Mouse (Mus musculus): ENCODE results near the gene Rerg. TPM values are rescaled to one million over a fixed set of nuclear protein-coding genes. Genes with fewer than 3 reads are reported as not detected.

Rerg gene
- polyA plus RNA-seq, 1 experiment from 2014 or later: 15.5 TPM

GRCm38 (mm10) chr6:137161491-137162088 is 8.7 kb downstream of the Rerg start:
- Histone ChIP-seq H3K9me3 (replicated peaks) (no peaks in the 10 kb centered on the region), H3K27ac (no peak overlapping the region), H3K9ac (no peak overlapping the region), H3K36me3 (no peaks in the 10 kb centered on the region), H3K4me2 (no peak overlapping the region), H3K27me3 (no peaks in the 10 kb centered on the region), H3K4me1 (peaks cover 14% of the 10 kb centered on the region; the same call in 1 of the 2 replicates), H3K4me3 (replicated peaks) (no peak overlapping the region)
- ATAC-seq (replicated peaks; ENCODE audit: low FRiP score): no peak
- 63% methylated on average over 11 of the region's 11 CpGs for WGBS

DNA sequence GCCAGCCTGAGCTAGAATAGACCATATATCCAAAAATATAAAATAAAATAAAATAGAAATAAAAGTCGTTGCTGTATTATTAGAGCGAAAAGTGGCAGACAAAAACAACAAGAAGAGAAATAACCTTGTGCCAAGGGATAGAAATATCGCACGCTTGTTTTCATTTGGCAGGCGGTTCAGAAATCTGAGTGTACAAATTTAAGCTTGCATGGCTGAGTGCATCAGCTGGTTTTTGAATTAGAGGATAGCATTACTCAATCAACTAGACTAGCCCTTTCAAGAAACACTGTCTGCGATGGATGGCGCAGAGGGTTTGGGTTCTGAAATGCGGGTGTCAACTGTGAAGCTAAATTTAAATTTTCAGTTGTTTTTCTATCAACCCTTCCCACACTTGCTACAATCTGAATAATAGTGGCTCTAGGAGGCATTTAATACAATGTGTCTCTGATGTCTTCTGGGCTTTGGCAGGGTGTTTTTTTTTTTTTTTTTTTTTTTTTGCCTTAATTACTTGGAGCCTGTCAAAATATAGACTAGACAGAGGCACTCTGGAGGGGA is 10.8 kb downstream of the Rerg start:
- Histone ChIP-seq H3K27ac (no peak overlapping the region), H3K9me3 (replicated peaks) (no peaks in the 10 kb centered on the region), H3K4me2 (no peak overlapping the region), H3K9ac (no peak overlapping the region), H3K36me3 (no peaks in the 10 kb centered on the region), H3K4me1 (peaks cover 9% of the 10 kb centered on the region), H3K27me3 (no peaks in the 10 kb centered on the region), H3K4me3 (replicated peaks) (no peak overlapping the region)
- no peak for ATAC-seq (replicated peaks; ENCODE audit: low FRiP score)
- WGBS: 69% methylated on average over 8 of the region's 8 CpGs

- 74% methylated on average over 11 of the region's 11 CpGs for WGBS
- Histone ChIP-seq H3K4me2 (no peak overlapping the region), H3K27ac (no peak overlapping the region), H3K9ac (no peak overlapping the region), H3K9me3 (replicated peaks) (no peaks in the 10 kb centered on the region), H3K36me3 (no peaks in the 10 kb centered on the region), H3K4me1 (peaks cover 6% of the 10 kb centered on the region), H3K27me3 (no peaks in the 10 kb centered on the region), H3K4me3 (replicated peaks) (no peak overlapping the region)
- ATAC-seq (replicated peaks; ENCODE audit: low FRiP score): no peak
Measured at GRCm38 (mm10) chr6:137156437-137157219, 13.7 kb downstream of the Rerg start.

GRCm38 (mm10) chr6:137155196-137156137 is 14.8 kb downstream of the Rerg start:
- peaks cover 8% of the 10 kb centered on the region; the same call in 1 of the 2 replicates for H3K4me1 ChIP-seq
- no peak overlapping the region for H3K27ac ChIP-seq
- no peak overlapping the region for H3K9ac ChIP-seq
- H3K36me3 ChIP-seq: no peaks in the 10 kb centered on the region; the same call in 1 of the 2 replicates
- 72% methylated on average over 26 of the region's 26 CpGs for WGBS
- no peaks in the 10 kb centered on the region for H3K27me3 ChIP-seq
- no peak overlapping the region for H3K4me2 ChIP-seq
- H3K4me3 ChIP-seq (replicated peaks): no peak overlapping the region
- ATAC-seq (replicated peaks; ENCODE audit: low FRiP score): no peak
- H3K9me3 ChIP-seq (replicated peaks): no peaks in the 10 kb centered on the region

DNA sequence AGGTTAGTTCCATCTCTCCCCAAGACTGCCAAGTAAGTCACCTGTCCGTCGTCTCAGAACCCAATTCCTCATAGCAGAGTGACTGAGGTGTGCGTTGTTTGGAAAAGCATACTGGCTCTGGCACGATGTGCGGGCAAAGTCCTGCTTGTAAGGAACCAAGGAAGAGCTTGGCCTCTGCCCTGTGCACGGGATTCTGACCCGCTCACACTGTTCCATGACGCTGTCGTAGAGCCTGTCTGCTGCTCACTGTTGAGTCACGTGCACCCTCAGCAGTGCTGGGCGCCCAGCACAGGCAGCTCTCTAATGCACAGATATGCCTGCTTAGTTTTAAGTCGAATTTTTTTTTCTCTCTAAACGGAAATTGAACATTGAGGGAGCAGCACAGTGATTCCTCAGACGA is 17.3 kb downstream of the Rerg start:
- H3K27me3 ChIP-seq: no peaks in the 10 kb centered on the region
- H3K4me1 ChIP-seq: peaks cover 8% of the 10 kb centered on the region; the same call in 1 of the 2 replicates
- H3K27ac ChIP-seq: no peak overlapping the region
- H3K9me3 ChIP-seq (replicated peaks): no peaks in the 10 kb centered on the region
- no peak overlapping the region for H3K9ac ChIP-seq
- H3K4me2 ChIP-seq: no peak overlapping the region
- ATAC-seq (replicated peaks; ENCODE audit: low FRiP score): no peak
- WGBS: 90% methylated on average over 14 of the region's 14 CpGs
- H3K4me3 ChIP-seq (replicated peaks): no peak overlapping the region
- no peaks in the 10 kb centered on the region; the same call in 1 of the 2 replicates for H3K36me3 ChIP-seq

DNA sequence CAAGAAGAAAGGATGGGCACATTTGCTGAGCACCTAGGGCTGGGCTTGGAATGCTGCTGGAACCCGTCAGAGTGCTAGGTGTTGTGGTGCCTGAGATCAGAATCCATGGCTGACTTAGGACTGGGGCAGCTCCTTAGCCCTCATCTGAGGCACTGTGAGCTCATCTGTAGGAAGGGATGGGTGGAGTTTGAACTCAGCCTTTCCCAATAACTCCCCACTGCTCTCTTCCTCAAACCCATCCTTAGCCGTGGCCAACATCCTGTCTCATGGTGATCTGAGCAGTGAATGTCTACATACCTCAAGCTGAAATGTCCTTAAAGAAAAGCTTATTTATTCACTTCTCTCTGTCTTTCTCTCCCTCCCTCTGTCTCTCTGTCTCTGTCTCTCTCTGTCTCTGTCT is 19.3 kb downstream of the Rerg start:
- Histone ChIP-seq H3K27me3 (no peaks in the 10 kb centered on the region), H3K4me3 (replicated peaks) (no peak overlapping the region), H3K9me3 (replicated peaks) (no peaks in the 10 kb centered on the region), H3K27ac (no peak overlapping the region), H3K36me3 (no peaks in the 10 kb centered on the region; the same call in 1 of the 2 replicates), H3K4me1 (peaks cover 5% of the 10 kb centered on the region; the same call in 1 of the 2 replicates), H3K4me2 (no peak overlapping the region), H3K9ac (no peak overlapping the region)
- WGBS: 86% methylated on average over 2 of the region's 2 CpGs
- ATAC-seq (replicated peaks; ENCODE audit: low FRiP score): no peak

DNA sequence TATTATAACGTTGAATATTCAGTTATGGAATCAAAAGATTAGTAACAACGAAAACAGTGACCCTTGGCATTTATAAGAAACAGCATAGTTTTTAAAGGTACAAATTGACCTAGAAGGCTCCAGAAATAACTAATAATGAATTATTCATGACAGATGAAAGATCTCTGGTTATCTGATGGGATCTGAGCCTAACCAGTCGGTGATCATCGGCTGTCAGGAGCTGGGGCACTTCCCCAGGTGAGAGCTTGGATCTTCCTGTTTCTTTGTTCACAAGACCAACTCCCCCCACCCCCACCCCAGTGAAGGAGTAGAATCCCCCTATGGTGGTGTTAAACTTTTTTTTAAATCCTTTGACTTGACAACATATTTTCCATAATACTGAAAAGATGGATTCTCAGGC is 20.5 kb downstream of the Rerg start:
- H3K4me3 ChIP-seq (replicated peaks): no peak overlapping the region
- 67% methylated on average over 4 of the region's 4 CpGs for WGBS
- ATAC-seq (replicated peaks; ENCODE audit: low FRiP score): no peak
- no peaks in the 10 kb centered on the region for H3K9me3 ChIP-seq (replicated peaks)
- H3K9ac ChIP-seq: no peak overlapping the region
- H3K27ac ChIP-seq: no peak overlapping the region
- no peaks in the 10 kb centered on the region for H3K27me3 ChIP-seq
- H3K36me3 ChIP-seq: no peaks in the 10 kb centered on the region; the same call in 1 of the 2 replicates
- peaks cover 17% of the 10 kb centered on the region for H3K4me1 ChIP-seq
- H3K4me2 ChIP-seq: no peak overlapping the region

DNA sequence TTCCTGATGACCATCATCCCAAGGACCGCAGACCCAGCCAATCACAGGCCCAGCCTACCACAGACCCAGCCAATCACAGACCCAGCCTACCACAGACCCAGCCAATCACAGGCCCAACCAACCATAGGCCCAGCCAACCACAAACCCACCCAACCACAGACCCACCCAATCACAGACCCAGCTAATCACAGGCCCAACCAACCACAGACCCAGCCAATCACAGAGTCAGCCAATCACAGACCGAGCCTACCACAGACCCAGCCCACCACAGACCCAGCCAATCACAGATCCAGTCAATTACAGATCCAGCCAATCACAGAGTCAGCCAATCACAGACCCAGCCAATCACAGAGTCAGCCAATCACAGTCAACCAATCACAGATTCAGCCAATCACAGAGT is 23.4 kb downstream of the Rerg start:
- Histone ChIP-seq H3K4me1 (peaks cover 39% of the 10 kb centered on the region), H3K9me3 (replicated peaks) (no peaks in the 10 kb centered on the region), H3K27ac (no peak overlapping the region), H3K9ac (no peak overlapping the region), H3K4me2 (no peak overlapping the region), H3K4me3 (replicated peaks) (no peak overlapping the region), H3K27me3 (no peaks in the 10 kb centered on the region), H3K36me3 (no peaks in the 10 kb centered on the region; the same call in 1 of the 2 replicates)
- ATAC-seq (replicated peaks; ENCODE audit: low FRiP score): no peak
- WGBS: 96% methylated on average over 2 of the region's 2 CpGs

GRCm38 (mm10) chr6:137145611-137146010 is 24.7 kb downstream of the Rerg start:
- Histone ChIP-seq H3K9ac (no peak overlapping the region), H3K36me3 (no peaks in the 10 kb centered on the region), H3K9me3 (replicated peaks) (no peaks in the 10 kb centered on the region), H3K4me1 (peaks cover 46% of the 10 kb centered on the region), H3K4me2 (no peak overlapping the region), H3K27ac (peak overlapping the region; percentile 79), H3K27me3 (no peaks in the 10 kb centered on the region), H3K4me3 (replicated peaks) (no peak overlapping the region)
- 66% methylated on average over 11 of the region's 11 CpGs for WGBS
- peak; percentile 33 for ATAC-seq (replicated peaks; ENCODE audit: low FRiP score)

DNA sequence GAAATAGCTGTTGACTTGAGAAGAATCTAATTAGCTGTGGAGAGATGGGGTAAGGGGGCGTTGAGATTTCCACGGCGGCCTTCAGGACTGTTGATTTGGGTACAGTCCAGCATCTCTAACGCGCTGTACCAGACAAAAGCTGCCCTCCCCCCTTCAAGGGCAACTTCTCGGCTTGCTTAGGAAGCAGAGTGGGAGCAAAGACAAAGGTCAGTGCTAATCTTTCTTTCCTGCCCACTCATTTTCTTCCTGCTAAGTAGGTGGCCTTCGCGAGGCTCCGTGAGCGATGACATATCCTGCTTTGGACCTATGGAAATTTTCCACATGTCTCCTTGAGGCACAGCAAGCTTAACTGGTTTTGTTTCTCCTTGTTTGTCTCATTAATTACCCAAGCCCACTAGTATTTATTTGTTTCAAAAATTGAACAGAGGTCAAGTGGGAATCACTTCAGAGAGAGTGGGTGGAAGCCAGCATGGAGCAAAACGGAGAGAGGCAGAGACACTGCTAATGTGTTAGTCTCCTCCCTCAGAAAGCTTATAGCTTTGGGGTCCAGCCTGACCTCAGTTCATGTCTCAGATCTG is 25.2 kb downstream of the Rerg start:
- WGBS: 32% methylated on average over 11 of the region's 11 CpGs
- Histone ChIP-seq H3K4me3 (replicated peaks) (no peak overlapping the region), H3K4me2 (no peak overlapping the region), H3K4me1 (peaks cover 46% of the 10 kb centered on the region), H3K9me3 (replicated peaks) (no peaks in the 10 kb centered on the region), H3K27me3 (no peaks in the 10 kb centered on the region), H3K9ac (no peak overlapping the region), H3K27ac (peak overlapping the region; percentile 79), H3K36me3 (no peaks in the 10 kb centered on the region)
- ATAC-seq (replicated peaks; ENCODE audit: low FRiP score): peak; percentile 24

- WGBS: 66% methylated on average over 10 of the region's 10 CpGs
- H3K9me3 ChIP-seq (replicated peaks): no peaks in the 10 kb centered on the region
- no peak overlapping the region for H3K4me3 ChIP-seq (replicated peaks)
- H3K4me1 ChIP-seq: peaks cover 46% of the 10 kb centered on the region
- H3K27me3 ChIP-seq: no peaks in the 10 kb centered on the region
- no peak overlapping the region for H3K4me2 ChIP-seq
- no peak overlapping the region for H3K9ac ChIP-seq
- ATAC-seq (replicated peaks; ENCODE audit: low FRiP score): no peak
- no peaks in the 10 kb centered on the region for H3K36me3 ChIP-seq
- peak overlapping the region; percentile 79 for H3K27ac ChIP-seq
Measured at GRCm38 (mm10) chr6:137144526-137144840, 25.8 kb downstream of the Rerg start.

All from kidney, embryonic 15.5 days (tissue).